Mouse (Mus musculus) megakaryocyte, embryonic 14.5 days (primary cell): Measurements from ENCODE around the gene Oxnad1.

Source experiments
- FLI1 ChIP-seq: IDR thresholded peaks from 2 replicates; pipeline ENCODE4 v1.6.1; 2012; ENCODE audit warnings: low read length, inconsistent platforms, mixed read lengths
- GATA1 ChIP-seq: IDR thresholded peaks from 3 replicates; pipeline ENCODE4 v1.6.1; 2012; ENCODE audit warnings: mixed read lengths, low read length, inconsistent platforms, borderline replicate concordance

- TF ChIP-seq GATA1 (no peak), FLI1 (no peak)
Observed at GRCm38 (mm10) chr14:32152243-32152965, 67.2 kb downstream of the Oxnad1 start.
